Mouse (Mus musculus) adrenal gland, postnatal 10 days (tissue): ENCODE results near the gene Mpzl1. TPM values are rescaled to one million over a fixed set of nuclear protein-coding genes. Genes with fewer than 3 reads are reported as not detected.

ENCODE experiments used
- DNase-seq: peaks from one replicate; pipeline ENCODE4 v3.0.0; 2021; ENCODE audit warnings: mixed read lengths
- total RNA-seq, 2 experiments: library from RNA; stranded (reverse); gene quantifications; 2 replicates each; pipeline ENCODE4 v1.2.3; 2021

Gene Mpzl1
- total RNA-seq, 2 experiments from 2014 or later = 46.1 to 56.6 TPM

DNA sequence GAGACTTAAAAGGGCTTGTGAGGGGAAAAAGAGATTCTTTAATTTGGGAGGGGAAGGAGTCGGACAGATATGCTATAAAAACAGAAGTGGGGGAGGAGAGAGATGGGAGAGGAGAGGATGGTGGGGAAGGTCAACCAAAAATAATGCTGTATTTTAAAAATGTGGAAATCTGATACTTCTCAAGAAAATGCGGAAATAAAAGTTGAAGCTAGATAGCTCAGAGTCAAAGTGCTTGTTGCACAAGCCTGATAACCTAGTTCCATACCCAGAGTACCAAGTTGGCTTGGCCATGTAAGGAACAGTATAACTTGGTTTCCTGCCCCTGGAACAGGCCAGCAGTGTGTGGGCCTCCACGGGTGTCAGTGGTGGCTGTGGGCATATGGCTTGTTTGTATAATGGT lies 19.5 kb downstream of the Mpzl1 start:
- DNase-seq = no peak

DNA sequence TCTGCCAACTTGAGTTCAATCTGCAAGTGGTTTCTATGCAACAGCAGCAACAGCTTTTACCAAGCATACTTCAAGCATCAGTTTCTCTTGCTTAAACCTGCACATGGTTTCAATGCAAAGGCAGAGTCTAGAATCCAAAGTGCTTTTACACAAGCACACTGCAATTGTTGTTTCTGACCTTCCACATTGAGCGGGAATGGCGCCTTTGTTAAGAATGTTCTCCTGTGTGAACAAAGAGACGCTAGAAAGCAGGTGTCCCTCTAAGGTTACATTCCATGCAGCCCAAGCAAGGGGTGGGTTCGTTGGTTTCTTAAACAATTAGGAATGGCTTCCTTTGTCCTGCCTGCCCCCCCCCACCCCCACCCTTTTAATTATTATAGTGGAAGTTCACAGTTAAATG lies 20.4 kb downstream of the Mpzl1 start:
- DNase-seq = no peak

DNA sequence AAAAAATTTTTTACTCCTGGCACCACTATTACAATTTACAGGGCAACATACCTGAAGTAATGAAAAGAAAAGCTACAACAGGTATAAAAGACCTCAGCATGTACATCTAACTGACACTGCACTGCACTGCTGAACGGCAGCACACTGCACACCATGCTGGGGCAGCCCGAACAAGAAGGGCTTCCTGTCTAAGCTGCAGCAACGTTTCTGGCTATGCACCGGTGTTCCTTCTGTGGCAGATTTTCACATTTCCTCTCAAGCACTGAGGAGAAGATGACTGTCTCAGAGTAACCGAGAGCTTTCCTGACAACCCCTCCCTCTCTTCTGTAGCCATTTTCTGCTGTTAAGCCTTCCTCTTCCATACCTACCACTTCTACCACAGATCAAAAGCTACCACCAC lies 21.6 kb downstream of the Mpzl1 start:
- DNase-seq = no peak

DNA sequence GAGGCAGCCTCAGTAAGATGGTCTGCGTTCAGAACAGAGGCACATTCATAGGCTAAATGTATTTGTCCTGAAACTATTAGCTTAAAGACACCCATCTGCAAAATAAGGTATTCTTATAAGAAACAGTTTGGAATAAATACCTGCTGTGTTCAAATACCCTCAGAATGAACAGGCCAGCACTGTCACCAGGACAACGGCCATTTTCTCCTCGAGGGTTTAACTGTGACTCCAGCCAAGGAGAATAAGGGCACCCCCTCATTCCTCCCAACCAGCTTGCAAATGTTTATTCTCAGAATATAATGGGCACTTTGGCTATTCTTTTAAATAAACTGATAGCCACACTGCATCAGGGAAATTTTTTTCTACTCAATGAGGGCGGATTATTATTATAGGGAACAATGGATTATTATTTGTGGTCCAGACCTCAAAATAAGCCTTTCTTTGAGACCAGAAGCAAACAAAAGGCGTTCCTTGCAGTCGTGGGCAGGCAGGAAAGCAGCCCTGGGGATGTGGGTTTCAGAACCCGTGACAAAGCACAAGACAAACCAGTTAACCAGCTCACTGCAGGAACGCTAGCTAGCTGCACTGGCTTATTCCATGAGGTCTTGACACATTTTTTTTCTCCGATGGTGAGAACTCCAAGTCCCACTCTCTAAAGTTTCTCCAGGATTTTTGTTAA lies 23.9 kb downstream of the Mpzl1 start:
- DNase-seq = no peak

DNA sequence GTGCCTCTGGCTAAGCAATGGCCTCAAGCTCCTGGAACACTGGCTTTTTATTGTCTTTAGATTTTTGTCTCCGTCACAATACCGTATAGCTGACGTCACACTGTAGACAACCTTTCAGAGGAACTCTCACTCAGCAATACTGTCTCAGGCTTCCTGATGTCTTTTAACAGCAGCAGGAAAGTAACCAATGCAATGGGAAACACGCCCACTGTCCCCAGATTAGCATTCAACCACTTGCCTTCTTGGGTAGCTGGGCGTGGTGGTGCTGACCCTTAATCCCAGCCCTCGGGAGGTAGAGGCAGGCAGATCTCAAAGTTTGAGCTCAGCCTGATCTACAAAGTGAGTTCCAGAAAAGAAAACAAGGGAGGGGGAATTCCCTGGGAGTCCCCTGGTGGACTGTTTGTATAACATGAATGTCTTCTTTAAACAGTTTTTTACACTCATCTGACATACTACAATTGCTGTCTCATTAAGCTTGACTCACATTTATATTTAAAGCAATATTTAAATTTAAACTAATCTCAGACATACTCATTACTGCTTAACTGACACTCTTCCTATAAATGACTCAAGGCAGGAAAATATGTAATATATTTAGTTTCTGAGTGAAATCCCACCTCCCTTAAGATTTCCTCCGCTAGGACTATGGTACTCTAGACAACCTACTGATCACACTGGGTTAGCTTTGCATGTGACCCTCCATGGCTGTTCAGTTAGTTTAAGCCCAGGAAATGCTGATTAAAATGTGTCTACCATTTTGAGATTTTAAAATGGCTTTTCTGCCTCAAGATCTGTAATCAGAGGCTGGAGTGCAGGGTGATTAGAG lies 24.6 kb downstream of the Mpzl1 start:
- no peak for DNase-seq

DNA sequence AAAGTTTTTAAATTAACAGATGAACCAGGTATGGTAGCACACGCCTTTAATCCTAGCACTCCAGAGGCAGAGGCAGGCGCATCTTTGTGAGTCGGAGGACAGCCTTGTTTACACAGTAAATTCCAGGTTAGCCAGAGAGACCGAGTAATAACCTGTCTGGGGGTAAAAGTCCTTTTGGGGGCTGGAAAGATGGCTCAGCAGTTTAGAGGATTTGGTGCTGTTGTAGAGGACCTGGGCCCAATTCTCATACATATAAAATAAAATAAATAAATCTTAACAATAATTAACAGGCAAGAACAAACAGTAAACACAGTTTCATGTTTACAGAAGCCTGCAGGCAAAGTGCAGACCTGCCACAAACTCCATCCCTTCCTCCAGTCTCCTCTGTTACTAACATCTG lies 25.4 kb downstream of the Mpzl1 start:
- no peak for DNase-seq

DNA sequence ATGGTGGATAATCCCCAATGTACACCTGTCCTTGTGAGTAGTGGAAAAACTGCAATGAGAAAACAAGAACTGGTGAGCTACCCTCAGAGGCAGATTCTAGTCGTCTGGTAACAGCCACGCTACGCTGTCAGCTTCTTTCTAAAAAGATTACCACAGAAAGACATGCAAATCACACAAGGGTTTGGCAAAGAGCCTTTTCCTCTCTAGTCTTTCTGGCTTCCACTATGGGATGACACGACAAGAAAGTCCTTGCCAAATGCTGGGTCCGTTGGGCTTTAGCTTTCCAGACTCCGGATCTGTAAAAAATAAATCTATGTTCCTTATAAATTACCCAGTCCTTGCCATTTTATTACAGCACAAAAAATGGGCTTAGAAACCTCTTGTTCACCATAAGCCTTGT lies 28.6 kb downstream of the Mpzl1 start:
- peak; percentile 40 for DNase-seq

DNA sequence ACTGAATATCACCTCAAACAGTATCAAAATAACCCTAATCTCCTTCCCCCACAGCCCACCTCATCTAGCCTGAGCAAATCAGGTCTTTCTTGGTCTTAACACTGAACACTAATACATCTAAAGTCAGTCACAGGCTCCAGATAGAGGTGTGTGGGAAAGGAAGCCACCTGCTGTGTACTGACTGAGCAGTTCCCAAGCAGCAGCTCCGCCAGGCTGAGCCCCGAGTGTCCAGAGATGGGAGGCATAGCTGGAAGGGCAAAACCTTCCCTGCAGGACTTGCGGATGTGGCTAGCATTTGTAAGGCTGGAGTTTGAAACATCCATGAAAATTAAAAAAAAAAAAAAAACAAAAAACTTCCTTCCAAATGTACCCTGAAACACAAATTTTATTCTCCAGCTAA lies 29.2 kb downstream of the Mpzl1 start:
- no peak for DNase-seq

DNA sequence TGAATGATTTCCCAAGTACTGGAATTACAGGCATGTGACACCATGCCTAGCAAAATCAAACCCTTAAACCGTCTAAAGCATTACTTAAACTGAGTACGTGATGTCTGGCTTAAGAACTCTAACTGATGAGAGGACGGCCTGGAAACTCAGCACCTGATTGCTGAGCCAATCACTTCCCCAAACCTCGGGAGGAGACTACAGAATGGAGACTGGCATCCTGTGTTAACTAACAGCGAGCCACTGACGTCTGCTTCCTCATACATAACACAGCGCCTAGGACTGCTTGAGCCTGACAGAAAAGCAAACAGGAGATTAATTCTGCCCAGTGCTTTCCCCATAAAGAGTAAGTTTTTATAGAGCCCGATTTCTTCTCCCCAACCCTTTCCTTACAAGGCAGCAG lies 30.1 kb downstream of the Mpzl1 start:
- DNase-seq = no peak

DNA sequence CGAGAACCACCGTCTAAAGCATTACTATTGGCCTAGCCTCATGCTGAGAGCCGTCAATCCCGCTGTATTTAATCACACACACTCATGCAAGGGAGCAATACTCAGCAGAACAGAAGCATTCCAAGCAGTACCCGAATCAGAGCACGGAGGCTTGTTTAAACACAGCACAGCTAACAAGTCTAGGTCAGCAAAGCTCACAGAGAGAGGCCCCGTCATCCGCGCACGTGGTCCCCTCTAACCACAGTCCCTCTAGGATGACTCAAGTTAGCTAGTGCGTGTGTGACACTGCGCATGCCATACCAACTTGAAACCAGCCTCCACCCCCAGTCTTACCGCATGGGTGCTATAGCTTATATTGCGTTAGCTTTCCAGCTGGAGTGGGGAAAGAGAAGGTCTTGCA lies 31.1 kb downstream of the Mpzl1 start:
- DNase-seq = no peak

DNA sequence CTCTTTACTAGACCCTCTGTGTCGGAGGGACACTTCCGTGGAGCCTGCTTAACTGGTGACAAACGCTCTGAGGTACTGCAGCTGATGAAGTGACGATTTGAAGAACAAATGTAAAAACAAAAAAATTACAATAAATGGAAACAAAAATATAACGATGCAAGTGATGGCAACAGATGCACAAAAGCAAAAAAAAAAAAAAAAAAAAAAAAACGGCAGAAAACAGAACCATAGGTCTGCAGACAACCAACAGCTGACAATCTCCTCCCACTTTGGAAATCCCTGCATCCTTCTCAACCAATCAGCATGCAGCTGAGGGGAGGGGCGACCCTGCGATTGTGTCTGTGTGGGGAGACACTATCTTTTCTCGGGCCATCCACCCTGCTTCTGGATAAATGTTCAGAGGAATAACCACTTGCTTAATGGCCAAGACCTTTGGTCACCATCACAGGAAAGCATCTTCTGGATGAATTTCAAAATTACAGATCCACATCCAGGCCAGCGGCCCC lies 32.5 kb downstream of the Mpzl1 start:
- no peak for DNase-seq

DNA sequence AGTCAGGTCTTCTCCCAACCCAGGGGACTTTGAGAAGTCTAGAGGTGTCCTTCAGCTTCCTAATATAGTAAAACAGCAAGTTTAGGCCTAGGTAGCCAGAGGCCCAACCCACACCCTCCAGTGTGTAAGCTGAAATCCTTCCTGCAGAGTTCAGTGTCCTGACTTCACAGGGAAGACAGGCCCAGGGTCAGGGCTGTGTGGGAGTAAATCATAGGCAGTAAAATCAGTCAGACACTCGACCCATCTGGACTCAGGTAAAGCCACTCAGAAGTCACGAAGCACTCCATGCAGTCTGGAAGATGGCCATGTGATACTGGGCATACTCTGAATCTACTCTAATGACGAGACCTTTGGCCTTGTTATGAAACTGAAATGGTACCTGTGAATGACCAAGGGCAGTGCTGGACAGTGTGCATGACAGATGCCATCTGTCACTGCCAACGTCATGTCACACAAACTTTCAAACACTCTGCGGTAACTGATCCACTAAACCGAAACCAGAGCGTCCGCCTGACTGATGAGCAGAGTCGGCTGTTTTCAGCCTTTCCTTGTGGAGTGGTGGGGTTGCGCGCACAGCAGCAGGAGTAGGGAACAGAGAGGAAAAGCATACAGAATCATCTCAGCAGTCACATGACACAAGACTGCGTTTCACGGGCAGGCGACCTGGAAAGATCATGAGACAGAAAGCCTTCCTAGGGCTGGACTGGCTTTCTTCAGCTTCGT lies 39.5 kb downstream of the Mpzl1 start:
- DNase-seq = no peak

DNA sequence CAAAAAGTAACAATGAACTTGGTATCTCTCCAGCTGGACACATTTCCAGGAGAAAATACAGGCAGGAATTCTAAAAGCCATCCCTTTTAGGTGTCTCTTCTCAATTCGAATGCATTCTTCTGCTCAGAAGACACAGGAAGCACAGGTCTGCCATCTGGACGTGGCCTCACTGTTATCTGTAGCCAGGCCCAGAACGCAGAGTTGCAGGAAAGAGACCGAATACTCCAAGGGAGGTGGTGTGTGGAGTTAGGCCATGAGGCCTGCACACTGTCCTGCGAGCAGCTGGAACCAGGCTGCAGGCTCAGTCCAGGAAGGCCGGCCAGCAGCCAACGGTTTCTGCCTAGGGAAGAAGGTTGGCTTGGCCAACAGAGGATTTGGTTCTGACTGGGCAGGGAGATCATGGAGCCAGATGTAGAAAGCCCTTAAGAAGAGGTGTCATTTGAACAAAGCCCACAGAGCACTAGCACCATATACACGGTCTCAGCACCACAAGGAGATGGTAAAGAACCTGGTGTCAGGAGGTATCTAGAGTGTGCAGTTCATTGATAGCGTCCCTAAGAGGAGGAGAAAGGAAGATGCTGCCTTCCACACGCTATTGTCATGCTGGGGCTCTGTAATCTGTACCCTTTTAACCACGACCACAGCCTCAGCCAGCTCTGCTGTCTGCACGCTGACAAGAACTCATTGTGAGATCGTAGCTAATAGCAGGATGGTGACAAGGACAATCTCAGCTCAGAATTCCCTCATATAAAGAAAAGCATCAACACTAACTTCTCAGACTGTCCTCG lies 41.8 kb downstream of the Mpzl1 start:
- no peak for DNase-seq

DNA sequence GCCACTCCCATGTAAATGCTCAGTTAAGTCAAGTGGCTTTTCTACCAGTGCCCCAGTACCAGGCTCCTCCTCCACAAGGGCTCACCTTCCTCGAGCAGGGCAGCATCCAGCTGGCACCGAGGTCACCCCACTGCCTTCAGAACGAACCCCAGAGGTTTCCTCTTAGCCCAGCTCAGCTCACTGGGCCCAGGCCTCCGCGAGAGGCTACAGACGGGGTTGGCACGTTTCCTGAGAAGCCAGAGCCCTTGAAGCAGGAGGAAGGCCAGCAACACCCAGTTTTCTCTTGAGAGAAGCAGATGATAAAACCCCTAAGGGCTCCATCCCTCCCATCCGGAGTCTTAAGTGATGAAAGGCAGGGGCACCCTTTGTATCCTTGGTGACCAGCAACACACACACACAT lies 43.6 kb downstream of the Mpzl1 start:
- DNase-seq = peak; percentile 36

DNA sequence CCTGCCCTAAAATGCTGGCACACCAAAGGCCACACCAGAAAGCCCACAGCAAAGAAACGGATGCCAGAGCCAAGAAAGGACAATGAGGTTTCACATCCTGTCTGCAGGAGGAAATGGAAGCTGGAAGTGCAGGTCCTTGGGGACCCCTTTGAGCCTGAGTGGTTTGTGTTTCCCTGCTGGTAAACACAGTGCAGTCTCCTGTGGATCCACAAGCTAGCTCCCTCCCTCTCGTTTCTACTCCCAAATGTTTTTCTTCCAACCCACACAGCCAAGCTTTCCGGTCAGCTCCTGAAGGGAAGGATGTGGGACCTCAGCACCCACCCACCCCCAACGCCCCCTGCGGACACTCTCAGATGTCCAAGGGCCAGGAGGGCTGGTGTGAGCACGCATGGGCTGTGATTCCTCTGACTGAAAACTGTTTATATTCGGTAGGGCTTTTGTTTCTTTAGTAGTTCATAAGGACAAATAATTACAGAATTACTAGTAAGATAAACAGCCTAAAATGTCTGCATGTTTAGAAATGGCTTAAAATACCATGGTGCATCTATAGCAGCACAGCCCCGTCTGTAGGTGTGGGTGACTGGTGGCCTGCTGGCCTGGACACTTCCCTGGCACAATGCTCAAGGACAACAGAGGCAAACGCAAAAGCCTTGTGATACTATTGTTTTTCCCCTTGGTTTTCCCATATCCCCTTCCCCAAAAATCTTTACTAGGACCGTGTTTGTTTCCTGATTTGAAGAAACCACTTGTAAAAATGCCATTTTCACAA lies 44.9 kb downstream of the Mpzl1 start:
- peak; percentile 42 for DNase-seq

DNA sequence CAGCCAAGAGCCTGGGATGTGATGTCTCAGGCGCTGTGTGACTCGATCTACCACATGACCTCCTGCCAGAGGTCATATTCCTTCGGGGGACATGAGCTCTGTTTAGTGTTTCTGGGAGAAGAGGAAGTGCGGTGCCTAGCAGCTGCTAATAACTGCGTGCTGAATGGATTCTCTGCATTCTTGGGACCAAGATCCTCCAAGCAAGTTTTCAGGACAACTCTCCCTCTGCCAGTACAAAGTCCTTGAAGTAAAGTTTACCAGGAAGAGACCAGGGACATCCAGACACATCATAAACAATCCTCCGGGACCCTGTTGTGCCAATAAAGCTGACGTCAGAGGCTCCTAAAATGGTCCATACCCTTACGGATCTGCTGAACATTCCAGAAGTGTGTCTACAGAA lies 46.5 kb downstream of the Mpzl1 start:
- no peak for DNase-seq

DNA sequence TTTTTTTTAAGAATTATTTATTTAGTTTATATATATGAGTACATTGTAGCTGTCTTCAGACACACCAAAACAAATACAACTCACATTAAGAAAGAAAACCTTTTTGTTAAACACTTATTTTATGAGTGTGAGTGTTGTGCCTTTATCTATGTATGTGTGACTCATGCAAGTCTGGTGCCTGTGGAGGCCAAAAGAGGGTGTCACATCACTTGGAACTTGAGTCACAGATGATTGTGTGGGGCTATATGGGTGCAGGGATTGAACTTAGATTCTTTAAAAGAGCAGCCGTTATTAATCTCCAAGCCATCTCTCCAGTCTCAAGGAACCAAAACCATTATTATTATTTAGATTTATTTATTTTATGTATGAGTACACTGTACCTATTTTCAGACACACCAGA lies 48.0 kb downstream of the Mpzl1 start:
- DNase-seq = no peak

DNA sequence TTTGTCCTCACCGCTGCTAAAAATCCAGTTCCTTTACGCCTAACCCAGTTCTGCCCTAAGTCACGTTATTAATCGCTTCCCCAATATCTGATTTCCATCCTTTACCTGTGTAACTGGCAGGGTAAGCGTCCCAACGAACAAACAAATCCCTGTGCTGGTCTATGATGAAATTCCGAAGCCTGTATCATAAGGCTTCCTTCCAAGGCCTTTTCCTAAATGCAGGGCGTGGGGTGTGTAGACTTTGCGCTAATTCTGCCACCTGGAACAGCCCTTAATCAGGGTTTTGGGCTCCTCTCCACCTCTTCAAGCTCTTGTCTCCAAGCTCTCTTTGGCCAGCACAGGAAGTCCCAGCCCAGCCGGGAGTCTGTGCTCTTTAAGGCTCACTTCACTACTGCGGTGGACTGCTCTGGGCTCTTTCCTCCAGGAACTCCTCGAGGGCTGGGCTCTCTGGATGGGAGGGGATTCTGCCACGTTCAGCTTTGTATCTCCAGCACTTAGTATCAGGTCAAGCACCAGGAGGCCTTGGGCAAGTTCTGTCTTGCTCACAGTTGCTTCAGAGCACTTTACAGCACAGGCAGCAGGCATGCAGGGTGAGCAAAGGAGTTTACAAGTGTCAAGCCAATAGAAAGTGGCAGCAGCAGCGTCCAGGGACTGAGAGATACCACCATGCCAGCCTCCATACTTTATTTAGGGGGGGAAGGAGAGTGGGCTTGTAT lies 48.8 kb downstream of the Mpzl1 start:
- no peak for DNase-seq

DNA sequence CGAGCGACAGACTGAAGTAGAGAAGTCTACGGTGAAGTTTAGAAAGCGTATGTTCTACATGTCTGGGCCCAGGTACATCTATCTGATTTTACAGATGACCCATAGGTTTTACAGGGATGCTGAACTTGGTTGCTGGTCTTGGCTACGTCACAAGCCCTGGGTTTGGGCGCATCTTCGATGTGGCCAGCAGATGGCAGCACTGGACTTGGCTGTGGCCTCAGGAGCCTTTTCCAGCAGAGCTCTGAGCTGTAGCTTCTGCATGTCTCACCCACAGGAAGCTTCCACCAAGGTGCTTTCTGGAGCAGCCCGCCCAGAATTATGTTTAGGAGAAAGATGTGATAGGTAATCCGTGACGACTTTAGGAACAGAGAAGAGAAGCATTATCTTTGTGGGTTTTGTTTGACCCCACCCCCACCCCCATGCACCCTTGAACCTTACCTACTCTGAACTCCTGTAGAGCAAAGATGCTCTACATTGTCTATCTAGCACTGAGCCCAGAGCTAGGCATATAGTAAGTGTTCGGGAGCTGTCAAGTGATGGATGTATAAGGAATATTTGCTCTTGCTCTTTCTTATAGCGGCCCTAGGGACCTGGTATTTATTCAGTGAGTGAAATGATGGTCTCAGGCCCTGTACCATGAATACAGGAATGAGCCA lies 50.7 kb downstream of the Mpzl1 start:
- peak; percentile 94 for DNase-seq

DNA sequence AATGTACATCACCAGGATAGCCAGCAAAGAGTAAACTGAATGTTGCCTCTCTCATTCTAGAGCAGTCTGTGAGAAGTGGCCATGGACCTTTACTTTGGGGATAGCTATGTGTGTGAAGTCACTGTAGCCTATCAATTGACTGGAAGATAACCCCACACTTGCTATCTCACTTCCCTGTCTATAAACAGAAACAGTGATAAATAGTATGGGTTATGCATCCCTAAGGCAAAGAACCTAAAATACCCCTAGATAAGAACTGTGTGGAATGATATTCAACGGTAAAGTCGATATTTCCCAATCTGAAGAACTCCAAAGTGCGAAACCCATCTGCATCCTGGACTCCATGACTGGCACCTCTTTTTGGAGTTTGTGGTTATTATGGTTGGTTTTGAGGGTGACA lies 53.1 kb downstream of the Mpzl1 start:
- DNase-seq = no peak
